Mouse (Mus musculus): ENCODE data around the gene Wwox. TPM values are rescaled to one million over a fixed set of nuclear protein-coding genes. Genes with fewer than 3 reads are reported as not detected.

Gene Wwox
- total and polyA plus RNA-seq, 3 experiments, result 7.8 to 11.5 (median 9.1) TPM

- H3K36me3 ChIP-seq (replicated peaks in 1 of 2; ENCODE audit: control insufficient read depth in 1 of 2, insufficient read depth in 1 of 2, low read length in 1 of 2), result peaks cover 0 to 16% of the 10 kb centered on the region in 2 experiments
- H3K27ac ChIP-seq (ENCODE audit: insufficient read depth, low read depth), result no peak overlapping the region
- no peak overlapping the region for H3K9ac ChIP-seq (ENCODE audit: insufficient read depth, low read depth)
- no peak for TF ChIP-seq ETS1 (conservative IDR thresholded peaks at IDR 0.05; ENCODE audit: low read depth, low read length)
- TF ChIP-seq MAZ (IDR thresholded peaks at IDR 0.05; ENCODE audit: low read depth, low read length), result no peak
- TF ChIP-seq GABPA (IDR thresholded peaks at IDR 0.05; ENCODE audit: insufficient replicate concordance, low read depth, low read length), result no peak
- no peak for TF ChIP-seq RCOR1 (conservative IDR thresholded peaks at IDR 0.05; ENCODE audit: low read depth, low read length)
- TF ChIP-seq KAT2A (IDR thresholded peaks at IDR 0.05; ENCODE audit: insufficient replicate concordance, low read length), result no peak
- no peak for TF ChIP-seq EP300 (IDR thresholded peaks at IDR 0.05; ENCODE audit: low read length)
- no peak for TF ChIP-seq MAFK (IDR thresholded peaks at IDR 0.05; ENCODE audit: insufficient replicate concordance, low read length)
- no peak for TF ChIP-seq MYC (IDR thresholded peaks at IDR 0.05; ENCODE audit: low read depth, low read length)
- no peak for TF ChIP-seq POLR2A (IDR thresholded peaks at IDR 0.05; ENCODE audit: low read depth, low read length)
- no peak for TF ChIP-seq USF1 (IDR thresholded peaks at IDR 0.05; ENCODE audit: low read depth, low read length)
- no peak for TF ChIP-seq MEF2A (IDR thresholded peaks at IDR 0.05; ENCODE audit: borderline replicate concordance, low read depth, low read length)
- TF ChIP-seq ZNF384 (IDR thresholded peaks at IDR 0.05; ENCODE audit: low read depth, low read length), result no peak
- no peak for TF ChIP-seq JUND (conservative IDR thresholded peaks at IDR 0.05; ENCODE audit: low read depth, low read length)
- no peak for TF ChIP-seq MAX (IDR thresholded peaks at IDR 0.05; ENCODE audit: low read length)
- H3K4me2 ChIP-seq (ENCODE audit: insufficient read depth, low read depth, poor library complexity, severe bottlenecking), result no peak overlapping the region
- no peak for DNase-seq (ENCODE audit: extremely low read depth)
- peaks cover 6% of the 10 kb centered on the region for H3K9me3 ChIP-seq (replicated peaks; ENCODE audit: low read length)
- dilution Hi-C loops (cut with MboI; ENCODE audit: extremely low pct_ligation_motif_present, extremely low pct_unique_long_range_greater_than_20kb, low sequenced_read_pairs), result no loop called here
- H3K27me3 ChIP-seq (replicated peaks), result no peaks in the 10 kb centered on the region
- H3K4me3 ChIP-seq (replicated peaks in 1 of 3; ENCODE audit: low read depth in 2 of 3, low read length in 2 of 3, poor library complexity in 1 of 3), result no peak overlapping the region
- H3K79me2 ChIP-seq (replicated peaks; ENCODE audit: control insufficient read depth, extremely low read depth, insufficient read depth, poor library complexity, severe bottlenecking), result no peaks in the 10 kb centered on the region
- 0 out of 4 replicates have a peak, but pooled peaks cover 0 to 5% of the 10 kb centered on the region in 2 experiments for H3K4me1 ChIP-seq (ENCODE audit: control insufficient read depth in 1 of 2, insufficient read depth in 2 of 2)
- in situ Hi-C loops (cut with MboI; ENCODE audit: low pct_ligation_motif_present, low pct_unique_long_range_greater_than_20kb, low sequenced_read_pairs), result no loop called here
Observed at GRCm38 (mm10) chr8:114599555-114599954, 160.1 kb downstream of the Wwox start.

GRCm38 (mm10) chr8:114600196-114600595 lies 160.7 kb downstream of the Wwox start:
- in situ Hi-C loops (cut with MboI; ENCODE audit: low pct_ligation_motif_present, low pct_unique_long_range_greater_than_20kb, low sequenced_read_pairs) (no loop called here), dilution Hi-C loops (cut with MboI; ENCODE audit: extremely low pct_ligation_motif_present, extremely low pct_unique_long_range_greater_than_20kb, low sequenced_read_pairs) (no loop called here)
- no peak for TF ChIP-seq POLR2A (IDR thresholded peaks at IDR 0.05; ENCODE audit: low read depth, low read length)
- TF ChIP-seq POLR2AphosphoS2 (IDR thresholded peaks at IDR 0.05; ENCODE audit: low read depth, low read length), result no peak
- TF ChIP-seq NELFE (IDR thresholded peaks at IDR 0.05; ENCODE audit: low read depth, low read length), result no peak
- no peak for TF ChIP-seq ELF1 (IDR thresholded peaks at IDR 0.05; ENCODE audit: low read depth, low read length)
- no peak for TF ChIP-seq USF1 (IDR thresholded peaks at IDR 0.05; ENCODE audit: low read depth, low read length)
- no peaks in the 10 kb centered on the region for H3K79me2 ChIP-seq (replicated peaks; ENCODE audit: control insufficient read depth, extremely low read depth, insufficient read depth, poor library complexity, severe bottlenecking)
- no peak for DNase-seq (ENCODE audit: extremely low read depth)
- peaks cover 0 to 12% of the 10 kb centered on the region in 2 experiments for H3K36me3 ChIP-seq (replicated peaks in 1 of 2; ENCODE audit: control insufficient read depth in 1 of 2, insufficient read depth in 1 of 2, low read length in 1 of 2)
- H3K4me3 ChIP-seq (replicated peaks in 1 of 3; ENCODE audit: low read depth in 2 of 3, low read length in 2 of 3, poor library complexity in 1 of 3), result no peak overlapping the region
- no peaks in the 10 kb centered on the region for H3K27me3 ChIP-seq (replicated peaks)
- no peak overlapping the region for H3K9ac ChIP-seq (ENCODE audit: insufficient read depth, low read depth)
- peaks cover 6% of the 10 kb centered on the region for H3K9me3 ChIP-seq (replicated peaks; ENCODE audit: low read length)
- 0 out of 4 replicates have a peak, but pooled peaks cover 0 to 5% of the 10 kb centered on the region in 2 experiments for H3K4me1 ChIP-seq (ENCODE audit: control insufficient read depth in 1 of 2, insufficient read depth in 2 of 2)
- H3K4me2 ChIP-seq (ENCODE audit: insufficient read depth, low read depth, poor library complexity, severe bottlenecking), result no peak overlapping the region
- H3K27ac ChIP-seq (ENCODE audit: insufficient read depth, low read depth), result no peak overlapping the region
